Mouse (Mus musculus) common myeloid progenitor, adult 5-6 weeks (primary cell): ENCODE measurements at regions not wholly inside any gene's neighbourhood (a gene's known extent, or its start where the extent isn't known, plus 50 kb on each side); places are given as distances from the start of the nearest gene placed in this dataset.

Experiments used
- ATAC-seq: replicated peaks from 2 replicates; pipeline ENCODE4 v1.8.0; 2016; ENCODE audit warnings: low read depth, mild to moderate bottlenecking, moderate TSS enrichment, inconsistent platforms; ENCODE audit not compliant: poor library complexity, severe bottlenecking

DNA sequence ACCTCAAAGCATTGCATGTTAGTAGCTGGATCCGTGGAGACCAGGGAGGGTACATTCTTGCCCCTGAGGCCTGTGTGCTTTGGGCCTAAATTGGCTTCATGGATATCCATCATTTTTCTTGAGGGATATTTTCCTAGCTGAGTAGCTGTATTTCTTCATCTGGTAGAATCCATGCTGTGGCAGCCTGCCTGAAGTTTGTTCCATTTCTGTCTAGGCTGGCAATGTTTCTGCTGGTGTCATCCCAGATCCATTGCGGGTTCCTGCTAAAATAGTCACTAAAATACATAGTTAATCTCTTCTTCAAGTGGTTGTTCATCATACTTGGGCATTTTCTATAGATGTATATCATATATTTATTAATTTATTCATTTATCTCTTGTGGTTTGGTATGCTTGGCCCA lies 253.7 kb downstream of the Olfm4 start:
- ATAC-seq, result no peak

DNA sequence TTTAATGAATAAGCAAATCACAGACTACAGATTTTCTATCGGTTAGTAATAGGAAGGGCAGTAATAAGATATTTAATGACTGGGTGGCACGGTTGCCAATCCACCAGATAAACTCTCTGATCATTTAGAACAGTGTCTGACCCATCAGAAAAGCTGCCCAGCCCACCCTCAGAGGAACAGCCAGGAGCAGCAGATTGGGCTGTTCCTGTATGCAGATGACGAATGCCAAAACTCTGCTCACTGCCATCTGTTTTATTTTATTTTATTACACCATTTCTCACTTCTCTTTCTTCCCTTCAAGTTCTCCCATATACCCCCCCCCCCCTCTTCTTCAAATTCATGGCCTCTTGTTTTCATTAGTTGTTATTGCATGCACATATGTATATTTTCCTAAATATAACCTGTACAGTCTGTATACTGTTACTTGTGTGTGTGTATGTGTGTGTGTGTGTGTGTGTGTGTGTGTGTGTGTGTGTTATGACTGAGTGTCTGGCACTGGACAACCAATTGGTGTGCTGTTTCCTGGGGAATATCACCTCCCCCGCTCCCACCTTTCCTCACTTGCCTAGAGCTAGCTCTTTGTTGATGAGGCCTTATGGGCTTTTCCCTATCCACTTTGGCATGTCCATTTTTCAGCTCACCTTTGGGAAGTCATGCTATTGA lies 260.9 kb downstream of the Olfm4 start:
- ATAC-seq, result no peak

DNA sequence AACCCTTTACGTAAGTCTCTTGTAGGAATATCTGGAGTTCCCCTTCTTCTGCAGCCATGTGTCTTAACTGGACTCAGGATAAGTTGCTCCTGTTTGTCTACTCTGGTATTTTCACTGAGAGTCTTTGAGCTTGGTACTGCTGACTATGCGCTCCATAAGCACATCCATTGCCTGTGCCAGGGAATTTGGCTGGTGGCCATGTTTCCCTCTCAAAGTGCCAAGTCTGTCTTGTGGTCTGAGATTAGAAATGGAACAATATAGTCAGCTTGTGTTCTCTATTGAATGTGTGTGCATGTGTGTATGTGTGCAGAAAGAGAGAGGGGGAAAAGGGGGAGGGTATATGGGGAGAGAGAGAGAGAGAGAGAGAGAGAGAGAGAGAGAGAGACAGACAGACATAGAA lies 263.7 kb downstream of the Olfm4 start:
- ATAC-seq, result no peak

DNA sequence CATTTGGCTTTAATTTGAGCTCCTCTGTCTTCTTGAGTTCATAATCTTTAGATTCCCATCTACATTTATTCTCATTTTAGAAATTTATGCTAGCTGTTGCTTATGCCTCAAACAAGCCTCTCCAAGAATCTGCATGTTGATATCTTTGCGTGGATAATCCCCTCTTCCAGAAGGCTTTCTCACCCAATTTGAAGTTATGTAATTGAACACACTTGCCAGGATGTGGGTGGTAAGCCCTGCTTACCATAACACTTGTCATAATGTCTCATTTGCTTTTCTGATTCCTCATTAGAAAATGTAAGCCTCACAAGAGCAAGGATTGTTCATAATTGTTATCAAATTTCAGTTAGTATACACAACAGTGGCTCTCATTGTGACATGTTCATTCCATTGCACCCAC lies 266.0 kb downstream of the Olfm4 start:
- no peak for ATAC-seq

DNA sequence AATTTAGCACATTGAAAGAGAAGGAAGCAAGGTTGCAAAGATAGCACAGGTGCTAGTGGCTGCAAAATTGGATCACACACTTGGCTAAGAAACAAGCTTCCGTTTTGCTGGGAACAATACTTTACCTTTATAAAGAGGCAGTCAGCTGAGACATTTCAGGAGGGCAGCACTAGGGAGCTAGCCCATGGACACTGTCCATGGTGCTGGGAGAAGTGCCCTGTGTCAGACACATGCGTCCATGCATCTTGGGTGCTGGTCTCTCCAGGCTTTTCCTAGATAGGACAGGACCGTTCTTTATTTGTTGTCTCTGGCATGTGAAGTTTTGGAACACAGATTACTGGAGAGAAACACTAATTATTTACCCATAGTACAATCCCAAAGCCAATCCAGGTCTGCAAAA lies 273.2 kb downstream of the Olfm4 start:
- ATAC-seq, result no peak

DNA sequence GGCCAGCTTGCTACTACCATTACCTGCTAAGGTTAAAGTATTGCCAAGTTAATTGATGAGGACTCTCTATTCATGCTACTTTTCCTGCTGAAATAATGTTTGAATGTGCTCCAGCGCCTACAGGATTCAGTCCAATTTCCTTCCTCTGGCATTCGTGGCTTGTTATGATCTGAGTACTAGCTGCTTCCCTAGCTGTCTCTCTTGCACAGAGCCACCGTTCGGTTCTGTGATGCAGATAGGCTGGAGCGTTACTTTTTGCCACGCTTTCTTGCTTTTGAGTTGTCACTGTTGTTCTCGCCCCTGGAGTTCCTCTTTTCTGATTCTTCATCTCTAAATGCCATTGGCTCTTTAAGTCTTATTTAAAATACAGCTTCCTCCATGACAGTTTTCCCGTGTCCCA lies 279.3 kb downstream of the Olfm4 start:
- ATAC-seq, result no peak

DNA sequence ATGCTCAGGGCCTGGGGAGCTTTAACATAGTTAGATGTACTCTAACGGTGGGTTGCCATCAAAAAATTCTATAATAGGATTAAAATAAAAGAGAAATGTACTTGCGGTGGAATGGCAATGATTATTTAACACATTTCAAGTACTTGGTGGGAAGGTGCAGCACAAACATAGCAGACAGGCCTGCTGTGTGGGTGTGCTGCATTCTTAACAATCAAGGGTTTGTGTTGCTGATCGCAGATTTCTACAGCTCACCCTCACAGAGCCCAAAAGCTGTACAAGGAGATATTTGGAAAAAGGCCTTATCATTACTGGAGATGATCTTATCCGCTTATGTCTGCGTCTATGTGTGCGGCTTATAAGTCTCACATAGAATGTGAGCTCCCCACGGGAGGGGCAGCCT lies 281.2 kb downstream of the Olfm4 start:
- no peak for ATAC-seq

DNA sequence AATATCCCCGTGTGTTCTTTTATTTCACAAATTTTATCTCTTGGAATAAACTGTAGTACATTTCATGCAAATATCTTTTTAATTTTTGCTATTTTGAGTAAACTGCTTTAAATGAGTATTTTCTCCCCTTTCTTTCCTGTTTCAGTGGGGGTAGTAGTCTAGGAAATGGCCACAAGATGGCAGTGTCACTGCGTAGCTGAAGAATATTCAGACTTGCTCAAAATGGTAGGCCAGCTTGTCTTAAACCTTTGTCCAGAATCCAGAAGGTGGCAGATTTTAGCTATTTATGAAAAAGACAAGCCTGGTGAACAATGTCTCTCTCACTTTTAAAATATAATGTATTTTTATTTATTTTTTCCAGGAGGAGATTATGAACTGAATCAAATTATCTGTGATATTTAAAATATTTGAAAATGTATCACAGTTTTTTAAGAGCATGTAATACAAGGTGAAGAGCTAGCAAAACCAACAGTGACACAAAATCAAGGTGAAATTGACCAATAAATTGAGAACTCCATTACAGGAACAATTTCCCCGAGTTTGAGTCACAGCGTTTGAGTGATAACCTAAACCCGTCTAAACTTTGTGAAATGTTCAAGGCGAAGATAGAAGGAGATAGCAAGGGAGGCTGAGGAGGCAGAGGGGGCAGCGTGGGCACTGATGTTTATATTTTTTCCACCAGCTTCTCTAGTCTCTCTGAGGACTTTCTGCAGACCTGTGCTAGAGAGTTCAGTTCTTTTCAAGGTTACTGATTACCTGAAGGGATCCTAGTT lies 285.5 kb downstream of the Olfm4 start:
- ATAC-seq, result peak; percentile 62

DNA sequence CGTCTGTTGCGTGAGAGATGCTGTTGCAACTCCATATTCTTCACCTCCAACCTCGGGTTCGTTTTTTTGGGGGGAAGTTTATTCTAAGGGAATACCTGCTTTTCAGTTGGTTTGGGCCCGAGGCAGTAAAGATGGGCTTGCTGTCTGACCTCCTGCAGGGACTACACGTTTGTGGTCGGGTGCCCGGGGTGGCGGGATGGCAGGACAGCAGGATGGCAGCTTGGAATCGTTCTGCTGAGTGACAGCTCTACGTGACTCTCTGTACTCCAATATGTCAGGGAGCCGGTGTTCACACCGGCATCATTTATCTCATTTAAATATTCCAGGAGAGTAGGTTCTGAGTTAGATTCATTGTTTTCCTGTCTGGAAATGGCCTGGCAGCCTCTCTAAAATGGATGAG lies 286.2 kb downstream of the Olfm4 start:
- ATAC-seq, result no peak

DNA sequence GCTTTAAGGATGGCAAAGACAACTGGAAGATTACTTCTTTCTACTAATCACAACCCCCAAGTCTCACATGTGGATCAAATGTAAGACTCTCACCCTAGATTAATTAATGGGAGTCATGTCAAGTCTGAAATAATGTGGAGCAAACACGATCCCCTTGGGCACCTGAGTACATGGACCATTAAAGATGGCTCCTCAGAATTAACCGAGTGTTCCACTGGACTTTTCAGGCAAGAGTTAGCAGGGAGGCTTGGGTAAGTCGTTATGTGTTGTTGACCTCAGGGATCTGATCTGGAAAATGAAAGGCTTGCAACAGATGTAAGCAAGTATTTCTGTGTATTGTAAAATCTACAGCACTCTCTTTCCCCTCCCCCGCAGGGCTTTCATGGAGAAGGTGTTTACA lies 296.3 kb downstream of the Olfm4 start:
- ATAC-seq, result no peak

DNA sequence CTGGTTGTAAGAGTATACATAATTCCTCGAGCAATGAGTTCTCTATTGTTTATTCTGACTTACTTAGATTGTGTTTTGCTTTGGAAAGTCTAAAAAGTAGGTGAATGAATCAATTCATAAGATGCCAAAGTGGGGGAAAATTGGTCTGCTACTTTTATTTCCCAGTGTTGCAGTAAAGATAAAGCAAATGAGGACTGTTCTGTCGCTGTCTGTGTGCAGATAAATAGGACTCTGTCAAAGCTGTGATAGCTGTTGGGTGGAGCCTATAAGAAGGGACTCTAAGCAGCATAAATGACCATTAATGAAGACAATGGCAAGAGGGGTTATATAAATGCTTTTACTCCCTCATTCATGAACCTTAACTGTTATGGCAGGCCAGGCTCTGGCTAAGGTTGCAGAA lies 299.8 kb downstream of the Olfm4 start:
- ATAC-seq, result no peak

DNA sequence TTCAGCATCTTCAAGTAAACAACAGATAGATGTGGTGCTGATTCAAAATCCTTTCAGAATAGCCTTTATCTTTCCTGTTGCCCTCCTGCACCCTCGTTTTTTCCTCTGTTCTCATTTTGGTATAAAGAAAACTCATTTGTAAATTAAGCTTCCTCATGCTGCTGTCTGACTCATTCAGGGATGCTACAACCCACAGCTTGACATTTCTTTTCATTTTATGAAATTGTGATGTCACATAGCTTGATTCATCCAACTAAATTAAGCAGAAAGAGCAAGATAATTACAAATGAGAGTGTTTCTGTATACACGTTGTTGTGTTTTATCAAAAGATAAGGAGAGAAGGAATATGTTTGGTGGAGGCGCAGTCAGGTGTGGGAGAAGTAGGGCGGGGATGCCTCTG lies 307.5 kb downstream of the Olfm4 start:
- ATAC-seq, result no peak

DNA sequence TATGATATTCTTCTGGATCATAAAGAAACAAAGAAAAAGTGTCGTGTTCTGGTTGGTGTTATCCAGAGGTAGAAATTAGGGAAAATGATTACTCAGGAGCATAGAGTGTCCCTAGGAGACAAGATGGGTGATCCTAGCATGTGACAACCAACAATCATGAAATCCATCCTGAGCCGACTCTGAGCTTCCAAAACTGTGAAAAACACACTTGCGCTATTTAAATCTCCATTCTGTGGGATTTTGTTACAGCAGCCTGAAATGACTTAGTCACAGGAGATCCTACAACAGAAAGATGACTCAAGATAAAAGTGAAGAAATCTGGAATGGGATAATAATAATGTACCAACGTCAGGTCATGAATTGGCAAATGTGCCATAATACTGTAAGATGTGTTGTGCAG lies 309.5 kb downstream of the Olfm4 start:
- ATAC-seq, result no peak

DNA sequence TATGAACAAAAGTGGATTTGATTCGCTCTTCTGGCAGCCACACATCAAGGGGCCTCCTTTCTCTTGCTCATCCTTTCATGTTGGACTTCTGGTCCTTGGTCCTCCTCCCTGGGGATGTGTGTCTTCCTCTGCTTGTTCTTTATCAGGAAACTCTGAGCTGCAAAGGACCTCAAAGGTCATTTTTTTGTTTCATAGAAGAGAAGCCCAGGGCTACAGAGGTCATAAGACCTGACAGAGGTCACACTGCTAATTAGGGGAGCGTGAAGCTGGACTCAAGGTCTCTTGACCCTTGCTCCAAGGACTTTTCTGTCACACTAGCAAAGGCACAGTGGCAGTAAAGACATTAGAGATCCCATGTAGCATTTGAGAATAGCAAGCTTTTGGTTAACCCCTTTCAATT lies 345.8 kb downstream of the Olfm4 start:
- ATAC-seq, result no peak

DNA sequence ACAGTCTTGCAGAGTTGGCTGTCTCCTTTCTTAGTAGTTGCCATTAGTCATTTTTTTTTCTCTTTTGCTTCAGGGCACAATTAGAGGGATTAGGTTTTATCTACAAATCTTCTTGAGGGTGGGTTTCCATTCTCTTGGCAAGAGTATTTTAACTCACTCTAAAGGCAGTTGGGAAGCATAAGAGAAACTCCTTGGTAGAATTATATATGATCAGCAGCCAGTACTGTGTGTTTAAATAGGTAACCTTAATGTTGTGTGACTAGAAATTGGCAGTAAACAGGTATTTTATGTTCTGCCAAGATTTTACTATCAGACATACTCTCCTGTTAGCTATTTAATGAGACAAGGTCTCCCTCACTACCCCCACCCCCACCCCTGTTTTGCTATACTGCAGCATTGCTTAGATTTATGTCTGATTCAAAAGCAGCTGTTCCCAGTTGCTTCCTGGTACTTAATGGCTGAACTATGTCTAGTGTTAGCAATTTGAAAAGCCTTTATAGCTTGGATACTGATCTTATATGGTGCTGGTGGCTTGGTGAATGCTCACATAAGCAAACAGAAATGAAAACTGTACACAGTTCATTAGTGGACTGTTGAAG lies 378.2 kb downstream of the Olfm4 start:
- ATAC-seq, result no peak

DNA sequence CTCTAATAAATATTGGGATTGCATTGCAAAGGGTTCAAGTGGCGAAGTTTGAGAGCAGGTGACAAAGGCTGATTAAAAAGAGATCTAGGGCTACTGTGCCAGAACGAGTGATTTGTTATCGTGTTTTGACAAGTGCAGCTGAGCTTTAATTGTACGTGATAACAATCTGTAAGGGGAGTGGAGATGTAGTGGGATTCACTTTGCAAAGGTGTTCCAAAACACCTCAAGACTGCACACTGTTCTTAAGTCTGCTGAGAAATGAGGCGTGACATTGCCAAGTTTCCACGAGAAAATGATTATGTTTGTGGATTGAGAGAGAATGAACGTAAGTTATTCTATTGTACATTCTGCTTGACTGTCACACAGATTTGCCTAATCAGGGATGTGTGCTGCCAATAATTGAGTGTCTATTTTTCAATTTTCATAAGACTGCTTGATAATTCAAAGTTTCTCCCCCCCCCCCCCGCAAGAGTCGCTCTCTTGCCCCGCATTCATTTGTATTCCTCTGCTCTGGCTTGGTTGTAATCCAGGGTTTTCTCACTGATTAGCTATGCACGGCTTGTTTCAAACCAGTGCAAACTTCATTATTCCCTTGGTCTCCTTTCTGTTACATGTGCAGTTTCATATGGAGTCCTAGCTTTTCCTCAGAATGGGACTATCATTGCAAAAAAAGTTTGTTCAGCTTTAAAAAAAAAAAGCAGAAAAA lies 385.7 kb downstream of the Olfm4 start:
- ATAC-seq, result no peak

DNA sequence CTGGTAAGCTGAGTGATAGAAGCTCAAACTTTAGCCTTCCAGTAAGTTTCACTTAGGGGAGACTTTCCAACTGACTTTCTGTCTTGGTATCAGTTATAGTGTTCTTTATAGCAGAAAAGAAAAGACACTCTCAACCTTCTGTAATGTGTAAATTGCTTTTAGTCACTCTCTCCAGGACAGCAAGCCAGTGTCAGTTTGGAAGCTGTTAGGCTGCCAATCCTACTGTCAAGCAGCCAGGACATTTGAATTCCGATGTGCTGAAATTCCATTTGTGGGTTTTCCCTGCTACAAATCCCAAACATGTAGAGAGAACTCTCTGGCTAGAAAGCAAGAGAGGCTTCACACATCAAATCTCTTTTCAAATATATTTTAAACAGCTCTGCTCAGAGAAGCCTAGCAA lies 390.4 kb downstream of the Olfm4 start:
- no peak for ATAC-seq

DNA sequence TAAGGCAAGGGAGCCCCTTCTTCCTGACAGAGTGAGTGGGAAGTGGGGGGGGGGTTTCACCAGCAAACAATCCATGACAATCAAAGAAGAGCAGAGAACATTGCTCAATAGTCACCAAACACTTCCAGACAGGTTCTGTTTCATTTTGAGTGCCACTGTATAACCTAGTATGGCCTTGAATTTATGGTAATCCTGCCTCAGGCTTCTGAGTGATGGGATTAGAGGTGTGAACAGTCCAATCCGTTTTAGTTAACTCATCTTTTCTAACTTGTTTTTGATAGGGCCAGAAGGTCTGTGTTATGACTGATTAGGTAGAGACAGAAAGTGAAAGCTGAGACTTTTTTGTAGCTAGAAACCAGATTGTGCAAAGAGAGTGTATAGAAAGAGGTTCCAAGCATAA lies 393.2 kb downstream of the Olfm4 start:
- ATAC-seq, result no peak

DNA sequence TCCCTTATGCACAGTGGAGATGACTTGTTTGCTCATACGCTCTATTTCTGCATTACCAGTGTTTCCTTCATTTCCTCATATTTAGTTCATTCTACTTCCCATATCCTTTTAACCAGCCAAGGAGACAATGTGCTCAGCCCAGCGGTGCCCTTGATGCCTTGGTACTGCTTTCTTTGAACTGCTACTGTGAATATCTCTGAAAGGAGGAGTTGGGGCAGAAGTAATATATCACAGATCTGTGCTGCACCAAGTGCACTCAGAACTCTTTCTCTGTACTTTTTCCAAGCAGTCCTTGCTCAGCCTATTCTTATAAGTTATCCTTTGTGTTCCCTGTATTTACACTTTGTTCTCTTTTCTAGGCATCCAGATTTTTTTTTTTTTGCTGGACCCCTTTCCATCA lies 407.5 kb downstream of the Olfm4 start:
- ATAC-seq, result no peak

DNA sequence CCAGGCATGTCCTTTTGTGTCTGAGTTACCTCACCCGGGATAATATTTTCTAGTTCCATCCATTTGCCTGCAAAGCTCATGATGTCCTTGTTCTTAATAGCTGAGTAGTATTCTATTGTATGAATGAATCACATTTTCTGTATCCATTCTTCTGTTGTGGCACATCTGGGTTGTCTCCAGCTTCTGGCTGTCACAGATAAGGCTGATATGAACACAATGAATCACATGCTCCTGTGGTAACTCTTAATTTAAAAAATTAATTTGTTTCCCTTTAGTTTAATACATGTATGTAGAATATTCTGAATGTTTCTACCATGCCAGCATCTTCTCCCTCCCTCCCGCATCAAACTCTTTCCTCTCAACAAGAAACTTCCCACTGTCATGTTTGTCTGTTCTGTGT lies 424.4 kb downstream of the Olfm4 start:
- ATAC-seq, result no peak

DNA sequence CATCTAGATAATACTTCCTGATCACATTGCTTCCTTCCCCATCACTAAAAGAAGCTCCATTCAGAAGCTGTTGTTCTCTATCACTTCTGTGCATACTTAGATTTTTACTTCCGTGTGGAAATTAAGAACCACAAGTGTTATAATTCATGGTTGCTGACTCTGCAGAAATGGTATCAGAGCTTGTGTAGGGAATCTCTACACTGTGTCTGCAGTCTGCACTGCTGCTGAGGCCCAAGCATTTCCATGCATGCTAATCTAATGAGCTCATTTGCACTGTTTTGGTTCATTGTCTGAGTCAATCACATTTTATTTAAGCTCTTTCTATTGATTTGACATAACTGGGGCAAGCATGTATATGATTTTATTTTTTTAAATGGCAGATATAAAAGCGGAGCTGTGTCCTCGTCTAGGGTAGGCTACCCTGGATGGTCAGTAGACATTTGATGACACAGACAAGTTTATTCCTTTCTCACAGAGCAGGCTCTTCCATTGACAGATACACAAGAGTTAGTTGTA lies 435.0 kb downstream of the Olfm4 start:
- no peak for ATAC-seq
